Mouse (Mus musculus): ENCODE data around the gene Sergef. TPM values are rescaled to one million over a fixed set of nuclear protein-coding genes. Genes with fewer than 3 reads are reported as not detected.

Gene Sergef
- total RNA-seq, 1 experiment: 5.4 TPM

- Histone ChIP-seq H3K9ac (ENCODE audit: insufficient read depth, low read depth, low read length, poor library complexity, severe bottlenecking) (no peak overlapping the region), H3K9me3 (ENCODE audit: control insufficient read depth, insufficient read depth, low read depth, low read length) (no peaks in the 10 kb centered on the region), H3K4me1 (ENCODE audit: control insufficient read depth in 2 of 2, insufficient read depth in 2 of 2, low read length in 2 of 2, poor library complexity in 1 of 2) (peaks cover 2 to 4% of the 10 kb centered on the region in 2 experiments; a peak in 2 of 4 replicates), H3K27ac (ENCODE audit: insufficient read depth, low read depth, low read length, poor library complexity, severe bottlenecking) (no peak overlapping the region), H3K4me3 (ENCODE audit: insufficient read depth in 1 of 2, low read depth in 1 of 2, low read length in 2 of 2, poor library complexity in 1 of 2, severe bottlenecking in 1 of 2) (no peak overlapping the region), H3K36me3 (ENCODE audit: control insufficient read depth, insufficient read depth, low read length, poor library complexity, severe bottlenecking) (no peaks in the 10 kb centered on the region)
- in situ Hi-C loops (cut with MboI; ENCODE audit: low sequenced_read_pairs in 2 of 2, unreplicated experiment in 2 of 2): no loop called here
- DNase-seq (ENCODE audit: low read depth, low spot score): peak; percentile 28
- no peak for TF ChIP-seq MAFK (IDR thresholded peaks at IDR 0.05; ENCODE audit: insufficient read depth, low read depth, low read length)
- TF ChIP-seq CHD2 (IDR thresholded peaks at IDR 0.05; ENCODE audit: low read depth, low read length): no peak
- TF ChIP-seq HCFC1 (IDR thresholded peaks at IDR 0.05; ENCODE audit: borderline replicate concordance, insufficient read depth, low read length): no peak
- no peak for TF ChIP-seq ZNF384 (IDR thresholded peaks at IDR 0.05; ENCODE audit: low read depth, low read length)
- TF ChIP-seq ZC3H11A (IDR thresholded peaks at IDR 0.05; ENCODE audit: borderline replicate concordance, low read depth, low read length): no peak
Observed at GRCm38 (mm10) chr7:46504157-46504556, 135.4 kb downstream of the Sergef start.

DNA sequence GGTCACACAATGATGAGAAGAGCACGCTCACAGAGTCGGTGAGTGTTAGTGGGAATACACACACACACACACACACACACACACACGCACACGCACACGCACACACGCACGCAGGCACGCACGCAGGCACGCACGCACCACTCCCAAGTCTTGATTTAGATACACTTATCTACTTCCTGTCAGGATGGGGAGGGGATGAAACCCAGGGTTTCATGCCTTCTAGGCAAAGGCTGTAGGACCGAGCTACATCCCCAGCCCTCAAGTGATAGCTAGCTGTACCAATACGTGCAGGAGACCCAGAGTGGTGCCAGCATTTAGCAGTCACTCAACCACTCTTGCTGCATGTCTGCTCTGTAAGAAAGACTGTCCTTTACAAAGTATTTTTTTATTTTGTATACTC is 137.0 kb downstream of the Sergef start:
- H3K4me1 ChIP-seq (ENCODE audit: control insufficient read depth in 2 of 2, insufficient read depth in 2 of 2, low read length in 2 of 2, poor library complexity in 1 of 2): peaks cover 2 to 4% of the 10 kb centered on the region in 2 experiments; a peak in 2 of 4 replicates
- no peak overlapping the region for H3K9ac ChIP-seq (ENCODE audit: insufficient read depth, low read depth, low read length, poor library complexity, severe bottlenecking)
- DNase-seq (ENCODE audit: low read depth, low spot score): no peak
- no peaks in the 10 kb centered on the region for H3K9me3 ChIP-seq (ENCODE audit: control insufficient read depth, insufficient read depth, low read depth, low read length)
- H3K27ac ChIP-seq (ENCODE audit: insufficient read depth, low read depth, low read length, poor library complexity, severe bottlenecking): no peak overlapping the region
- no peak overlapping the region for H3K4me3 ChIP-seq (ENCODE audit: insufficient read depth in 1 of 2, low read depth in 1 of 2, low read length in 2 of 2, poor library complexity in 1 of 2, severe bottlenecking in 1 of 2)
- TF ChIP-seq MAFK (IDR thresholded peaks at IDR 0.05; ENCODE audit: insufficient read depth, low read depth, low read length) (no peak), CHD2 (IDR thresholded peaks at IDR 0.05; ENCODE audit: low read depth, low read length) (no peak), ZC3H11A (IDR thresholded peaks at IDR 0.05; ENCODE audit: borderline replicate concordance, low read depth, low read length) (no peak), ZNF384 (IDR thresholded peaks at IDR 0.05; ENCODE audit: low read depth, low read length) (no peak), HCFC1 (IDR thresholded peaks at IDR 0.05; ENCODE audit: borderline replicate concordance, insufficient read depth, low read length) (no peak)
- in situ Hi-C loops (cut with MboI; ENCODE audit: low sequenced_read_pairs in 2 of 2, unreplicated experiment in 2 of 2): no loop called here
- H3K36me3 ChIP-seq (ENCODE audit: control insufficient read depth, insufficient read depth, low read length, poor library complexity, severe bottlenecking): no peaks in the 10 kb centered on the region

GRCm38 (mm10) chr7:46501458-46501857 is 138.1 kb downstream of the Sergef start:
- Histone ChIP-seq H3K9ac (ENCODE audit: insufficient read depth, low read depth, low read length, poor library complexity, severe bottlenecking) (no peak overlapping the region), H3K36me3 (ENCODE audit: control insufficient read depth, insufficient read depth, low read length, poor library complexity, severe bottlenecking) (no peaks in the 10 kb centered on the region), H3K9me3 (ENCODE audit: control insufficient read depth, insufficient read depth, low read depth, low read length) (no peaks in the 10 kb centered on the region), H3K4me1 (ENCODE audit: control insufficient read depth in 2 of 2, insufficient read depth in 2 of 2, low read length in 2 of 2, poor library complexity in 1 of 2) (peaks cover 2 to 4% of the 10 kb centered on the region in 2 experiments; a peak in 2 of 4 replicates), H3K4me3 (ENCODE audit: insufficient read depth in 1 of 2, low read depth in 1 of 2, low read length in 2 of 2, poor library complexity in 1 of 2, severe bottlenecking in 1 of 2) (no peak overlapping the region), H3K27ac (ENCODE audit: insufficient read depth, low read depth, low read length, poor library complexity, severe bottlenecking) (no peak overlapping the region)
- TF ChIP-seq HCFC1 (IDR thresholded peaks at IDR 0.05; ENCODE audit: borderline replicate concordance, insufficient read depth, low read length): no peak
- TF ChIP-seq ZNF384 (IDR thresholded peaks at IDR 0.05; ENCODE audit: low read depth, low read length): no peak
- TF ChIP-seq ZC3H11A (IDR thresholded peaks at IDR 0.05; ENCODE audit: borderline replicate concordance, low read depth, low read length): no peak
- TF ChIP-seq MAFK (IDR thresholded peaks at IDR 0.05; ENCODE audit: insufficient read depth, low read depth, low read length): no peak
- TF ChIP-seq CHD2 (IDR thresholded peaks at IDR 0.05; ENCODE audit: low read depth, low read length): no peak
- in situ Hi-C loops (cut with MboI; ENCODE audit: low sequenced_read_pairs in 2 of 2, unreplicated experiment in 2 of 2): no loop called here
- DNase-seq (ENCODE audit: low read depth, low spot score): no peak

- no peak overlapping the region for H3K9ac ChIP-seq (ENCODE audit: insufficient read depth, low read depth, low read length, poor library complexity, severe bottlenecking)
- TF ChIP-seq HCFC1 (IDR thresholded peaks at IDR 0.05; ENCODE audit: borderline replicate concordance, insufficient read depth, low read length): no peak
- TF ChIP-seq ZC3H11A (IDR thresholded peaks at IDR 0.05; ENCODE audit: borderline replicate concordance, low read depth, low read length): no peak
- no peak for TF ChIP-seq ZNF384 (IDR thresholded peaks at IDR 0.05; ENCODE audit: low read depth, low read length)
- no peak for TF ChIP-seq CHD2 (IDR thresholded peaks at IDR 0.05; ENCODE audit: low read depth, low read length)
- no peak for TF ChIP-seq MAFK (IDR thresholded peaks at IDR 0.05; ENCODE audit: insufficient read depth, low read depth, low read length)
- H3K9me3 ChIP-seq (ENCODE audit: control insufficient read depth, insufficient read depth, low read depth, low read length): no peaks in the 10 kb centered on the region
- peaks cover 2 to 4% of the 10 kb centered on the region in 2 experiments; a peak in 2 of 4 replicates for H3K4me1 ChIP-seq (ENCODE audit: control insufficient read depth in 2 of 2, insufficient read depth in 2 of 2, low read length in 2 of 2, poor library complexity in 1 of 2)
- H3K4me3 ChIP-seq (ENCODE audit: insufficient read depth in 1 of 2, low read depth in 1 of 2, low read length in 2 of 2, poor library complexity in 1 of 2, severe bottlenecking in 1 of 2): no peak overlapping the region
- H3K27ac ChIP-seq (ENCODE audit: insufficient read depth, low read depth, low read length, poor library complexity, severe bottlenecking): no peak overlapping the region
- in situ Hi-C loops (cut with MboI; ENCODE audit: low sequenced_read_pairs in 2 of 2, unreplicated experiment in 2 of 2): no loop called here
- H3K36me3 ChIP-seq (ENCODE audit: control insufficient read depth, insufficient read depth, low read length, poor library complexity, severe bottlenecking): no peaks in the 10 kb centered on the region
- DNase-seq (ENCODE audit: low read depth, low spot score): no peak
Observed at GRCm38 (mm10) chr7:46499561-46499960, 140.0 kb downstream of the Sergef start.

Measured in ES-E14 (cell line).